ENCODE assay signal across 19 mouse cellular contexts in genomic region chr15:23378016-23378750, GRCm38 (mm10).
DNase-seq lines count a peak whose midpoint lies in the region.
"Had no signal": no experiment of that assay in that cellular context is flagged by ENCODE, and none has a peak within 500 bp of the region (broad histone marks: within the 10 kb centered on the region; RNA-seq: fewer than 3 reads in every experiment).

No protein-coding gene starts in this region.

- peak; percentile 26 for DNase-seq in cerebellum, adult 11 months
- DNase-seq in cerebellum, postnatal 4 days (ENCODE audit: low spot score in 2 of 2), result no peak
- peak; percentile 10 for DNase-seq in heart, adult 11 months
- DNase-seq in heart, adult 9 months (ENCODE audit: low spot score in 2 of 2), result no peak
- peak; percentile 11 to 14 for DNase-seq in right cerebral cortex, adult 2 months (ENCODE audit: low spot score in 2 of 2)
- no peak for DNase-seq in right cerebral cortex, postnatal 14 days
- DNase-seq in adipocyte (ENCODE audit: low spot score), result no peak
- DNase-seq in urinary bladder, postnatal 14 days (ENCODE audit: low spot score), result no peak
- DNase-seq: adrenal gland, adult 8-10 months; gastrocnemius, postnatal 25 days; heart, adult 18-20 months; heart, postnatal 4 days; kidney, adult 11 months; kidney, postnatal 14 days; lung, embryonic 14.5 days; lung, postnatal 14 days; spleen, adult 18-20 months; thymus, adult 18-20 months; thymus, postnatal 25 days had no signal

Comparison
In these comparisons a context has a peak if more than half of its experiments do, and no peak if none do; other contexts are left out.
1. DNase-seq: peak in cerebellum, adult 11 months (single experiment), heart, adult 11 months (single experiment) and right cerebral cortex, adult 2 months (2 of 2); none in cerebellum, postnatal 4 days (0 of 2), heart, adult 9 months (0 of 2), right cerebral cortex, postnatal 14 days (single experiment), adipocyte (single experiment) and urinary bladder, postnatal 14 days (single experiment).